Mouse (Mus musculus): ENCODE measurements around the gene Col25a1. TPM values are rescaled to one million over a fixed set of nuclear protein-coding genes. Genes with fewer than 3 reads are reported as not detected.

The Col25a1 gene
- polyA plus RNA-seq, 1 experiment = 2.8 TPM

DNA sequence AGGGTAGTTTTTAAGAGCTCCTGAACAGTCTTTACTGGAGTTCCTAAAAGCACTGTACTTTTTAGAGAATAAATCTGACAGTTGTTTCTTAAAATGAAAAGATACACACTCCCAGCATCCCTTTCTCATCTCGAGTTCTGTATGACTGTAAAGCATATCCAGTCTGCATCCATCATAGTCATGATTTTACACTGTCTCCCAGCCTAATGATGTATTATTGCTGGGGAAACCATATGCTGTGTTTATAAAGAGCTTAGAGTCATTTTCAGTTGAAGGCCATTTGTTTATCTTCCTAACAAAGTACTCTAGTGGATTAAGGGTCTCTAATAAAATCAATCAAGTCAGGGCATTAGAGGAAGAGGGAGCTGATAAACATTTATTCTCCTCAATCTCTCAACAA is 425.0 kb downstream of the Col25a1 start:
- Histone ChIP-seq H3K4me2 (ENCODE audit: low read depth) (no peak overlapping the region), H3K79me2 (ENCODE audit: control insufficient read depth, insufficient read depth) (no peaks in the 10 kb centered on the region), H3K36me3 (ENCODE audit: control insufficient read depth, insufficient read depth) (no peaks in the 10 kb centered on the region), H3ac (ENCODE audit: control insufficient read depth, insufficient read length) (no peak overlapping the region), H3K4me3 (no peak overlapping the region), H3K27me3 (ENCODE audit: control insufficient read depth, insufficient read depth, insufficient read length) (no peaks in the 10 kb centered on the region)
- no peak for TF ChIP-seq MYOD1 (IDR thresholded peaks at IDR 0.05; ENCODE audit: control insufficient read depth in 1 of 3, insufficient read length in 2 of 3, low read depth in 2 of 3)
- no peak for TF ChIP-seq CEBPB (IDR thresholded peaks at IDR 0.05; ENCODE audit: insufficient read depth, poor library complexity, severe bottlenecking)
- no peak for TF ChIP-seq MAX (IDR thresholded peaks at IDR 0.05; ENCODE audit: low read depth)
- no peak for TF ChIP-seq POLR2A (IDR thresholded peaks at IDR 0.05; ENCODE audit: insufficient read length, low read depth)
- TF ChIP-seq TCF12 (IDR thresholded peaks at IDR 0.05; ENCODE audit: insufficient read depth, poor library complexity, severe bottlenecking) = no peak
- TF ChIP-seq REST (IDR thresholded peaks at IDR 0.05; ENCODE audit: insufficient read depth, insufficient read length) = no peak
- TF ChIP-seq SRF (IDR thresholded peaks at IDR 0.05; ENCODE audit: control insufficient read depth, insufficient read length, low read depth) = no peak
- TF ChIP-seq TCF3 (IDR thresholded peaks at IDR 0.05; ENCODE audit: insufficient read length, low read depth) = no peak
- TF ChIP-seq USF1 (IDR thresholded peaks at IDR 0.05; ENCODE audit: low read depth) = no peak
- TF ChIP-seq MYOG (IDR thresholded peaks at IDR 0.05; ENCODE audit: control insufficient read depth in 1 of 3, insufficient read depth in 1 of 3, insufficient read length in 2 of 3, low read depth in 2 of 3) = no peak
- no peak for TF ChIP-seq E2F4 (IDR thresholded peaks at IDR 0.05; ENCODE audit: insufficient read depth)
- TF ChIP-seq POLR2AphosphoS2 (IDR thresholded peaks at IDR 0.05; ENCODE audit: insufficient read length, low read depth) = no peak

DNA sequence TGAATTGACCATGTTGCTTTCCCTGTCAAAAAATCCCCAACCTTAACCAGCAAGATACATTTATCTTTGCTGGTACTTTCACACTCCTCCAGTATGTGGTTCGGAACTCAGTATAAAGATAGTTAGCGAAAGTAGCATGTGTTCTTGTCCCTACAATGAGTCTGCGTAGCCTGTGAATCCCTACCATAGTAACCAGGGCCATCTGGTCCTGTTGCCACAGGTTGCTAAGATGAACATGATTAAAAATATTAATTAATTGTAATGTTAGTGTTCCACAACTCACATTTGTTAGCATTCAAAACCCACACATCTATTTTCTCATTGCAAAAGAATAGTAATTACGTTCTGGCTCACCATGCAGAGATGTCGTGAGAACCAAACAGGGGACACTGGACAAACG is 434.3 kb downstream of the Col25a1 start:
- H3K79me2 ChIP-seq (ENCODE audit: control insufficient read depth, insufficient read depth) = no peaks in the 10 kb centered on the region
- H3ac ChIP-seq (ENCODE audit: control insufficient read depth, insufficient read length) = no peak overlapping the region
- H3K27me3 ChIP-seq (ENCODE audit: control insufficient read depth, insufficient read depth, insufficient read length) = no peaks in the 10 kb centered on the region
- H3K4me3 ChIP-seq = no peak overlapping the region
- H3K4me2 ChIP-seq (ENCODE audit: low read depth) = no peak overlapping the region
- no peaks in the 10 kb centered on the region for H3K36me3 ChIP-seq (ENCODE audit: control insufficient read depth, insufficient read depth)
- TF ChIP-seq POLR2AphosphoS2 (IDR thresholded peaks at IDR 0.05; ENCODE audit: insufficient read length, low read depth) = no peak
- TF ChIP-seq TCF12 (IDR thresholded peaks at IDR 0.05; ENCODE audit: insufficient read depth, poor library complexity, severe bottlenecking) = no peak
- TF ChIP-seq REST (IDR thresholded peaks at IDR 0.05; ENCODE audit: insufficient read depth, insufficient read length) = no peak

DNA sequence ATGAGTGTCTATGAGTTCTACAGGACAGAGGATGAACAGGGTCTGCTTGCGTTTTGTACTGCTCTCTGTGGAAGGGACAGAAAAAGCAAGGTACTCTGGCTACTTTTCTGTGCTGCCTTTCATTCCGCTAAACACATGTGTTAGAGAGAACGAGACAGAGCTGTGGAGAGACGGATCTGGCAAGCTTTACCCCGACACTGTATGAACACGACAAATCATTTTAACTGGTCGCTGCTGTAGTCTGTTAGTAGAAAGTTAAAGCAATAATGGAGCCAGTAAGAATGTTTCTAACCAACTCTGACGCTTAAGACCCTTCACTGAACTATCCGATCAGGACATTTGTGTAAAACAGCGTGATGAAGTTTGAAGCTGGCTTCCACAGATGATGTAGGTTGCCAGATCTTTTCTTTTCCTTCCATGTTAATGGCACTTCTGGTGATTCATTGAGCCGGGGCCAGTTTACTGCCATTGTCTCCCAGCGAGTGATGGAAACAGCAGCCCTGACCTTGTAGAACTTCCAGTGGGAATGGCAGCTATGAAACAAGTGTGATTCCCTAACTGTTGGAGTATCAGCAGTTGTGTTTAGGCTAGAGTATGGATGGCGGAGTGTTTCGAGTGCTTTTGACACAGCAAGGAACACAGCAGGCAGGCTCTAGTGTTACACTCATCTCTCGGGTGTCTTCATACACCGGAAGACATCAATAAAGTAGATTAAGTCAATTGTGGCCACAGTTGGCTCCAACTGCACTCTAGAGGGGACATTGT is 437.2 kb downstream of the Col25a1 start:
- no peak for TF ChIP-seq TCF12 (IDR thresholded peaks at IDR 0.05; ENCODE audit: insufficient read depth, poor library complexity, severe bottlenecking)
- no peak for TF ChIP-seq E2F4 (IDR thresholded peaks at IDR 0.05; ENCODE audit: insufficient read depth)
- no peak for TF ChIP-seq MAX (IDR thresholded peaks at IDR 0.05; ENCODE audit: low read depth)
- no peak for TF ChIP-seq USF1 (IDR thresholded peaks at IDR 0.05; ENCODE audit: low read depth)
- no peak for TF ChIP-seq SRF (IDR thresholded peaks at IDR 0.05; ENCODE audit: control insufficient read depth, insufficient read length, low read depth)
- TF ChIP-seq TCF3 (IDR thresholded peaks at IDR 0.05; ENCODE audit: insufficient read length, low read depth) = no peak
- no peak overlapping the region for H3ac ChIP-seq (ENCODE audit: control insufficient read depth, insufficient read length)
- no peaks in the 10 kb centered on the region for H3K27me3 ChIP-seq (ENCODE audit: control insufficient read depth, insufficient read depth, insufficient read length)

DNA sequence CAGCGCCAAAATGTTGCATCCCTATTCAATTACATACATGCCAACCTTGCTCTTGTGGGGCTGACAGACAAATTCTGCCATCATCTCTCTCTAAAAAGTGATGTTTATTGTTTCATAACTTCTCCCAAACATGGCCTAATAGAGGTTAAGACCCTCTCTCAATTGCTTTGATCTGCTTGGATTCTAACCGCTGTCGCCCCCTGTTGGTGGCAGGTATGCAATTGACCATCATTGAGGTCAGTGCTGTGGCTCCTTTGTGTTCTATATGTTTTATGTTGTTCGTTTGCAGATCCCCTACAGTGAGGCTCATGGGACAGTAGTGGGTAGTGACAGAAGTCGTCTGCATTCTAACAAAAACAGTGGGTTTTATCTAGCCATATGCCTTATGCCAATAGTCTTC is 441.9 kb downstream of the Col25a1 start:
- H3K4me2 ChIP-seq (ENCODE audit: low read depth) = no peak overlapping the region
- H3K4me3 ChIP-seq = no peak overlapping the region
- H3K27me3 ChIP-seq (ENCODE audit: control insufficient read depth, insufficient read depth, insufficient read length) = no peaks in the 10 kb centered on the region
- no peak overlapping the region for H3ac ChIP-seq (ENCODE audit: control insufficient read depth, insufficient read length)
- no peaks in the 10 kb centered on the region for H3K79me2 ChIP-seq (ENCODE audit: control insufficient read depth, insufficient read depth)
- no peaks in the 10 kb centered on the region for H3K36me3 ChIP-seq (ENCODE audit: control insufficient read depth, insufficient read depth)
- TF ChIP-seq E2F4 (IDR thresholded peaks at IDR 0.05; ENCODE audit: insufficient read depth) (no peak), SRF (IDR thresholded peaks at IDR 0.05; ENCODE audit: control insufficient read depth, insufficient read length, low read depth) (no peak), POLR2AphosphoS2 (IDR thresholded peaks at IDR 0.05; ENCODE audit: insufficient read length, low read depth) (no peak), REST (IDR thresholded peaks at IDR 0.05; ENCODE audit: insufficient read depth, insufficient read length) (no peak), TCF12 (IDR thresholded peaks at IDR 0.05; ENCODE audit: insufficient read depth, poor library complexity, severe bottlenecking) (no peak), USF1 (IDR thresholded peaks at IDR 0.05; ENCODE audit: low read depth) (no peak), MAX (IDR thresholded peaks at IDR 0.05; ENCODE audit: low read depth) (no peak), CEBPB (IDR thresholded peaks at IDR 0.05; ENCODE audit: insufficient read depth, poor library complexity, severe bottlenecking) (no peak), TCF3 (IDR thresholded peaks at IDR 0.05; ENCODE audit: insufficient read length, low read depth) (no peak), MYOD1 (IDR thresholded peaks at IDR 0.05; ENCODE audit: control insufficient read depth in 1 of 3, insufficient read length in 2 of 3, low read depth in 2 of 3) (no peak), POLR2A (IDR thresholded peaks at IDR 0.05; ENCODE audit: insufficient read length, low read depth) (no peak), MYOG (IDR thresholded peaks at IDR 0.05; ENCODE audit: control insufficient read depth in 1 of 3, insufficient read depth in 1 of 3, insufficient read length in 2 of 3, low read depth in 2 of 3) (no peak)

More for the DNA sequence above, 437.2 kb downstream of the Col25a1 start:
- Histone ChIP-seq H3K79me2 (ENCODE audit: control insufficient read depth, insufficient read depth) (no peaks in the 10 kb centered on the region), H3K4me2 (ENCODE audit: low read depth) (no peak overlapping the region), H3K4me3 (no peak overlapping the region), H3K36me3 (ENCODE audit: control insufficient read depth, insufficient read depth) (no peaks in the 10 kb centered on the region)

DNA sequence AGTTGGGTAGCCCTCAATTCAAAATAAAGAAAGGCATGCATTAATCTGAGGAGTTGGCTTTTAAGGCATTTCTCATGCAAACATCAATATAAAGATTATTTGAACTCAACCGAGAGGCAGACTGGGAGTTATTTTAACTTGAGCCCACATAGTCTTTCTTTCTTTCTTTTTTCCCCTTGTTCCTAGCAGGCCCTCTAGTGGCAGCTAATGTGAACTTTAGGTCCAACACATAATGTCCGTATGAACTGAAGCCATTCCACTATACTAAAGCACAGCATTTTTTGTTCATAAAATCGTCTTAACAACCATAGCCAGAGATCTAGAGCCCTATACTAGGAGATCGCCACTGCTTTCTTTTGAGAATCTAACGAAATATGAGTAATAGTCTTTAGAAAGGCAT is 443.4 kb downstream of the Col25a1 start:
- TF ChIP-seq TCF12 (IDR thresholded peaks at IDR 0.05; ENCODE audit: insufficient read depth, poor library complexity, severe bottlenecking) (no peak), E2F4 (IDR thresholded peaks at IDR 0.05; ENCODE audit: insufficient read depth) (no peak), MAX (IDR thresholded peaks at IDR 0.05; ENCODE audit: low read depth) (no peak)
- Histone ChIP-seq H3K27me3 (ENCODE audit: control insufficient read depth, insufficient read depth, insufficient read length) (no peaks in the 10 kb centered on the region), H3ac (ENCODE audit: control insufficient read depth, insufficient read length) (no peak overlapping the region), H3K4me3 (no peak overlapping the region), H3K79me2 (ENCODE audit: control insufficient read depth, insufficient read depth) (no peaks in the 10 kb centered on the region), H3K4me2 (ENCODE audit: low read depth) (no peak overlapping the region), H3K36me3 (ENCODE audit: control insufficient read depth, insufficient read depth) (no peaks in the 10 kb centered on the region)
